Mouse (Mus musculus): ENCODE data around the gene Acadm.

Gene Acadm

GRCm38 (mm10) chr3:153944335-153944990 is at the start of gene Acadm:
Acadm (minus strand) TSS chr3:153944632.
- DNase-seq (ENCODE audit: low spot score in 2 of 2) = peak; percentile 82 to 86

- no peak for DNase-seq (ENCODE audit: low spot score in 2 of 2)
These were observed 40.3 kb upstream of the Acadm start for GRCm38 (mm10) chr3:153984428-153985340.

- DNase-seq (ENCODE audit: low spot score in 2 of 2) = no peak
These were observed 36.2 kb upstream of the Acadm start for GRCm38 (mm10) chr3:153980611-153981010.

- DNase-seq (ENCODE audit: low spot score in 2 of 2) = no peak
These were observed 31.4 kb upstream of the Acadm start for GRCm38 (mm10) chr3:153975791-153976190.

GRCm38 (mm10) chr3:153975060-153975459 is 30.6 kb upstream of the Acadm start:
- DNase-seq (ENCODE audit: low spot score in 2 of 2) = no peak

GRCm38 (mm10) chr3:153973949-153974760 is 29.7 kb upstream of the Acadm start:
- DNase-seq (ENCODE audit: low spot score in 2 of 2) = no peak

GRCm38 (mm10) chr3:153973171-153973948 is 28.9 kb upstream of the Acadm start, which contains the start of gene Slc44a5:
Slc44a5 (plus strand) TSS chr3:153973436.
- DNase-seq (ENCODE audit: low spot score in 2 of 2) = peak in 1 of 2 experiments; percentile 32

GRCm38 (mm10) chr3:153969451-153969850 is 25.0 kb upstream of the Acadm start:
- DNase-seq (ENCODE audit: low spot score in 2 of 2) = no peak

- DNase-seq (ENCODE audit: low spot score in 2 of 2) = no peak
These were observed 24.1 kb upstream of the Acadm start for GRCm38 (mm10) chr3:153968549-153968948.

- no peak for DNase-seq (ENCODE audit: low spot score in 2 of 2)
These were observed 23.0 kb upstream of the Acadm start for GRCm38 (mm10) chr3:153967447-153967846.

- DNase-seq (ENCODE audit: low spot score in 2 of 2) = no peak
These were observed 17.4 kb upstream of the Acadm start for GRCm38 (mm10) chr3:153961632-153962389.

- no peak for DNase-seq (ENCODE audit: low spot score in 2 of 2)
These were observed 16.5 kb upstream of the Acadm start for GRCm38 (mm10) chr3:153960884-153961283.

GRCm38 (mm10) chr3:153959731-153960207 is 15.3 kb upstream of the Acadm start:
- no peak for DNase-seq (ENCODE audit: low spot score in 2 of 2)

- DNase-seq (ENCODE audit: low spot score in 2 of 2) = no peak
These were observed 14.8 kb upstream of the Acadm start for GRCm38 (mm10) chr3:153959035-153959730.

- DNase-seq (ENCODE audit: low spot score in 2 of 2) = no peak
These were observed 13.5 kb upstream of the Acadm start for GRCm38 (mm10) chr3:153957916-153958315.

- DNase-seq (ENCODE audit: low spot score in 2 of 2) = no peak
These were observed 3.7 kb upstream of the Acadm start for GRCm38 (mm10) chr3:153948176-153948575.

GRCm38 (mm10) chr3:153947271-153947670 is 2.8 kb upstream of the Acadm start:
- no peak for DNase-seq (ENCODE audit: low spot score in 2 of 2)

GRCm38 (mm10) chr3:153943901-153944334 is 514 bp downstream of the Acadm start:
- no peak for DNase-seq (ENCODE audit: low spot score in 2 of 2)

GRCm38 (mm10) chr3:153943003-153943640 is 1.3 kb downstream of the Acadm start:
- no peak for DNase-seq (ENCODE audit: low spot score in 2 of 2)
